In the genomic region with DNA sequence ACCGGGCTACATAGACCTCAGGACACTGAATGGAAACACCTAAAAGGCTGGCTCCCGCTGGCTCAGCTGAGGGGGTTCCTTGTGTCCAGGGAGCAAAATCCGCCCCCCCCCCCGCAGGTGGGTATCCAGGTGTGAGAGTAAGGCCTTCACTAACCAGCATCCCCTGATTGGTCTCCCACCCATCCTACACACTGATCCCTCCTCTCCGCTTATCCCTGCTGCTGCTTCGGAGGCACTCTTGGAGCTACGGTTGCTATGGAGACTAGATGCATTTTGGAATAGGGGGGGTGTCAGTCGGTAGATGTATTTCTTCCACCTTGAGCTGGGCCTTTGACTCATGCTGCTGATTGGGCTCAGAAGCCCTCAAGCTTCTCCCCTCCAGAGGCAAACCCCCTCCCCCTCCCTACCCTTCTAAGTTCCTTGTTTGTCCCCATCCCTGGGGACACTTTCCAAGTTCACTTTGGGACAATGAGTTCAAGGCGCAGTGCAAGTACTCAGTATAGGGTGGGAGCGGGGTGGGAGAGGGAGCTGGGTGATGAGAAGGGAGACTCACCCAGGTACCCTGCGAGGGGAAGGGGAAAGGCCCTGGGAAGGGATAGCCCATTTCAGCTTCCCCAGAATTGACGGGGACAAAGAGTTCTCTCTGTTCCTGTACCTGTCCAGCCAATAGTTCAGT, we compare ENCODE assay signal across 8 mouse cellular contexts. TPM values are rescaled to one million over a fixed set of nuclear protein-coding genes. Genes with fewer than 3 reads are reported as not detected.
DNase-seq lines count a peak whose midpoint lies in the region; ATAC-seq lines count a peak whose summit lies in the region.

No protein-coding gene starts in this region.

- no peaks in the 10 kb centered on the region for H3K9me3 ChIP-seq in hindbrain, embryonic 15.5 days
- no peaks in the 10 kb centered on the region for H3K9me3 ChIP-seq in midbrain, embryonic 15.5 days

- peak overlapping the region; percentile 94 for H3K4me2 ChIP-seq in hindbrain, embryonic 15.5 days
- peak overlapping the region; percentile 89 for H3K4me2 ChIP-seq in midbrain, embryonic 15.5 days

- peak; percentile 68 for ATAC-seq in hindbrain, embryonic 15.5 days (ENCODE audit: low FRiP score, low read depth)
- peak; percentile 77 for ATAC-seq in midbrain, embryonic 15.5 days (replicated peaks)

- H3K4me1 ChIP-seq in hindbrain, embryonic 15.5 days (replicated peaks), result peaks cover 56% of the 10 kb centered on the region
- peaks cover 60% of the 10 kb centered on the region for H3K4me1 ChIP-seq in midbrain, embryonic 15.5 days

- peak; percentile 95 for DNase-seq in heart, adult 11 months
- no peak for DNase-seq in heart, postnatal 10 days
- DNase-seq in R1 (ENCODE audit: low read depth, low spot score), result peak; percentile 66
- no peak for DNase-seq in spleen, postnatal 10 days (ENCODE audit: low spot score in 2 of 2)
- no peak for DNase-seq in kidney, adult 11 months
- no peak for DNase-seq in kidney, adult 9 months

- peak overlapping the region; percentile 91 for H3K4me3 ChIP-seq in hindbrain, embryonic 15.5 days
- peak overlapping the region; percentile 87 for H3K4me3 ChIP-seq in midbrain, embryonic 15.5 days

- H3K9ac ChIP-seq in hindbrain, embryonic 15.5 days, result peak overlapping the region; percentile 39
- peak overlapping the region; percentile 89 for H3K9ac ChIP-seq in midbrain, embryonic 15.5 days

- WGBS in hindbrain, embryonic 15.5 days, result under 1% methylated on average over 11 of the region's 12 CpGs
- WGBS in midbrain, embryonic 15.5 days, result under 1% methylated on average over 12 of the region's 12 CpGs

- peaks cover 4% of the 10 kb centered on the region; the same call in 1 of the 2 replicates for H3K36me3 ChIP-seq in hindbrain, embryonic 15.5 days
- peaks cover under 1% of the 10 kb centered on the region; the same call in 1 of the 2 replicates for H3K36me3 ChIP-seq in midbrain, embryonic 15.5 days (replicated peaks)

- intact Hi-C loops in heart, postnatal 10 days (cut with DNase I), result no loop called here

- no peaks in the 10 kb centered on the region for H3K27me3 ChIP-seq in hindbrain, embryonic 15.5 days
- H3K27me3 ChIP-seq in midbrain, embryonic 15.5 days (replicated peaks), result no peaks in the 10 kb centered on the region

- H3K27ac ChIP-seq in hindbrain, embryonic 15.5 days (replicated peaks), result peak overlapping the region; percentile 93
- peak overlapping the region; percentile 93 for H3K27ac ChIP-seq in midbrain, embryonic 15.5 days

RNA-seq across cellular contexts. Expression of gene Agap2, which starts 3.1 kb away (rescaled TPM):
- 1 to 10 TPM; 5.5 to 8.3 TPM for total RNA-seq in heart, postnatal 10 days (2021)
- 4.0 and 4.9 TPM in 2 replicates for polyA plus RNA-seq in hindbrain, embryonic 15.5 days (2015; fragmentation: Nextera tagmentation; extraction: Ambion mirVana)
- 6.3 and 6.6 TPM in 2 replicates for polyA plus RNA-seq in midbrain, embryonic 15.5 days (2015; fragmentation: Nextera tagmentation; extraction: Ambion mirVana)

RNA-seq across cellular contexts. Expression of gene Tspan31, which starts 8.1 kb away (rescaled TPM):
- total RNA-seq in heart, postnatal 10 days (2021), result 10 to 100 TPM; 50.0 to 53.8 TPM
- polyA plus RNA-seq in hindbrain, embryonic 15.5 days (2015; fragmentation: Nextera tagmentation; extraction: Ambion mirVana), result 120 and 123 TPM in 2 replicates
- polyA plus RNA-seq in midbrain, embryonic 15.5 days (2015; fragmentation: Nextera tagmentation; extraction: Ambion mirVana), result 113 and 120 TPM in 2 replicates

RNA-seq across cellular contexts. Expression of gene Cdk4, which starts 14.8 kb away (rescaled TPM):
- total RNA-seq in heart, postnatal 10 days (2021), result 100 to 1,000 TPM; 154 to 196 TPM
- polyA plus RNA-seq in hindbrain, embryonic 15.5 days (2015; fragmentation: Nextera tagmentation; extraction: Ambion mirVana), result 743 and 831 TPM in 2 replicates
- polyA plus RNA-seq in midbrain, embryonic 15.5 days (2015; fragmentation: Nextera tagmentation; extraction: Ambion mirVana), result 793 and 910 TPM in 2 replicates

RNA-seq across cellular contexts. Expression of gene March9, which starts 18.2 kb away (rescaled TPM):
- 1 to 10 TPM; 1.7 to 2.9 TPM for total RNA-seq in heart, postnatal 10 days (2021)
- 7.3 and 8.4 TPM in 2 replicates for polyA plus RNA-seq in hindbrain, embryonic 15.5 days (2015; fragmentation: Nextera tagmentation; extraction: Ambion mirVana)
- polyA plus RNA-seq in midbrain, embryonic 15.5 days (2015; fragmentation: Nextera tagmentation; extraction: Ambion mirVana), result 8.4 and 8.9 TPM in 2 replicates

RNA-seq across cellular contexts. Expression of gene Cyp27b1, which starts 30.1 kb away (rescaled TPM):
- under 1 TPM; 0.22 to 0.29 TPM for total RNA-seq in heart, postnatal 10 days (2021)
- 0.21 and 0.26 TPM in 2 replicates for polyA plus RNA-seq in hindbrain, embryonic 15.5 days (2015; fragmentation: Nextera tagmentation; extraction: Ambion mirVana)
- 0.06 and 0.18 TPM in 2 replicates for polyA plus RNA-seq in midbrain, embryonic 15.5 days (2015; fragmentation: Nextera tagmentation; extraction: Ambion mirVana)

Comparison
In these comparisons a context has a peak if more than half of its experiments do, and no peak if none do; other contexts are left out.
1. DNase-seq: peak in heart, adult 11 months (single experiment) and R1 (single experiment); none in heart, postnatal 10 days (0 of 2), spleen, postnatal 10 days (0 of 2), kidney, adult 11 months (single experiment) and kidney, adult 9 months (single experiment).